In genomic region chr4:58934746-58935476, GRCm38 (mm10) we compare ENCODE assay signal across 8 mouse cellular contexts. TPM values are rescaled to one million over a fixed set of nuclear protein-coding genes. Genes with fewer than 3 reads are reported as not detected.
DNase-seq lines count a peak whose midpoint lies in the region; ATAC-seq and TF ChIP-seq lines count a peak whose summit lies in the region.

No protein-coding gene starts in this region.

- H3K9ac ChIP-seq in forebrain, embryonic 13.5 days = no peak overlapping the region
- no peak overlapping the region for H3K9ac ChIP-seq in kidney, embryonic 14.5 days (ENCODE audit: low read depth, low read length)
- no peak overlapping the region for H3K9ac ChIP-seq in lung, embryonic 15.5 days

- H3K9me3 ChIP-seq in forebrain, embryonic 13.5 days (replicated peaks) = no peaks in the 10 kb centered on the region
- H3K9me3 ChIP-seq in forebrain, embryonic 10.5 days = no peaks in the 10 kb centered on the region
- H3K9me3 ChIP-seq in kidney, embryonic 14.5 days (ENCODE audit: control insufficient read depth, low read length) = no peaks in the 10 kb centered on the region
- no peaks in the 10 kb centered on the region for H3K9me3 ChIP-seq in lung, embryonic 15.5 days

- no peak overlapping the region for H3K4me2 ChIP-seq in forebrain, embryonic 13.5 days
- H3K4me2 ChIP-seq in kidney, embryonic 14.5 days (replicated peaks; ENCODE audit: low read depth, low read length) = no peak overlapping the region
- peak overlapping the region; percentile 19; the same call in 1 of the 2 replicates for H3K4me2 ChIP-seq in lung, embryonic 15.5 days

- no peaks in the 10 kb centered on the region for H3K4me1 ChIP-seq in forebrain, embryonic 13.5 days
- peaks cover 7% of the 10 kb centered on the region for H3K4me1 ChIP-seq in forebrain, embryonic 10.5 days
- no peaks in the 10 kb centered on the region for H3K4me1 ChIP-seq in kidney, embryonic 14.5 days (ENCODE audit: control insufficient read depth, insufficient read depth, low read length)
- H3K4me1 ChIP-seq in lung, embryonic 15.5 days = peaks cover 7% of the 10 kb centered on the region
- H3K4me1 ChIP-seq in small intestine, adult 2 months (ENCODE audit: control insufficient read depth, insufficient read depth, insufficient read length, low read length) = peaks cover 2% of the 10 kb centered on the region; the same call in 1 of the 2 replicates

- H3K36me3 ChIP-seq in forebrain, embryonic 13.5 days (ENCODE audit: poor library complexity, severe bottlenecking) = no peaks in the 10 kb centered on the region
- H3K36me3 ChIP-seq in forebrain, embryonic 10.5 days (replicated peaks) = no peaks in the 10 kb centered on the region
- H3K36me3 ChIP-seq in kidney, embryonic 14.5 days (ENCODE audit: control insufficient read depth, insufficient read depth, low read length) = no peaks in the 10 kb centered on the region
- H3K36me3 ChIP-seq in lung, embryonic 15.5 days = no peaks in the 10 kb centered on the region
- H3K36me3 ChIP-seq in small intestine, adult 2 months (ENCODE audit: control insufficient read depth, insufficient read depth, low read length) = no peaks in the 10 kb centered on the region

- 47% methylated on average over 15 of the region's 15 CpGs for WGBS in forebrain, embryonic 13.5 days
- 55% methylated on average over 15 of the region's 15 CpGs for WGBS in forebrain, embryonic 10.5 days
- 36% methylated on average over 15 of the region's 15 CpGs for WGBS in kidney, embryonic 14.5 days
- 26% methylated on average over 15 of the region's 15 CpGs for WGBS in lung, embryonic 15.5 days
- WGBS in small intestine, adult 2 months = 18% methylated on average over 15 of the region's 15 CpGs

- no peak overlapping the region for H3K27ac ChIP-seq in forebrain, embryonic 13.5 days
- H3K27ac ChIP-seq in forebrain, embryonic 10.5 days = no peak overlapping the region
- no peak overlapping the region for H3K27ac ChIP-seq in kidney, embryonic 14.5 days (ENCODE audit: low read depth, low read length)
- H3K27ac ChIP-seq in lung, embryonic 15.5 days = no peak overlapping the region
- H3K27ac ChIP-seq in small intestine, adult 2 months (ENCODE audit: insufficient read depth, low read depth, low read length) = no peak overlapping the region

- TF ChIP-seq CTCF in small intestine, adult 2 months (IDR thresholded peaks at IDR 0.05; ENCODE audit: extremely low read depth, insufficient read length, insufficient replicate concordance, low read depth, low read length) = no peak

- no peak for TF ChIP-seq POLR2A in small intestine, adult 2 months (IDR thresholded peaks at IDR 0.05; ENCODE audit: low read depth, low read length)

- H3K4me3 ChIP-seq in forebrain, embryonic 13.5 days = no peak overlapping the region
- H3K4me3 ChIP-seq in forebrain, embryonic 10.5 days = no peak overlapping the region
- H3K4me3 ChIP-seq in kidney, embryonic 14.5 days (ENCODE audit: low read length) = no peak overlapping the region
- no peak overlapping the region for H3K4me3 ChIP-seq in lung, embryonic 15.5 days
- H3K4me3 ChIP-seq in small intestine, adult 2 months (ENCODE audit: low read depth, low read length) = peak overlapping the region; percentile 4; the same call in 1 of the 2 replicates

- peak; percentile 95 for ATAC-seq in forebrain, embryonic 13.5 days
- peak; percentile 81; the same call in 1 of the 2 replicates for ATAC-seq in kidney, embryonic 14.5 days (ENCODE audit: low FRiP score, low TSS enrichment)
- peak; percentile 70; the same call in 1 of the 2 replicates for ATAC-seq in lung, embryonic 15.5 days (ENCODE audit: borderline replicate concordance, extremely low read depth, low FRiP score, low TSS enrichment)

- no peaks in the 10 kb centered on the region for H3K27me3 ChIP-seq in forebrain, embryonic 13.5 days
- H3K27me3 ChIP-seq in forebrain, embryonic 10.5 days (ENCODE audit: poor library complexity, severe bottlenecking) = no peaks in the 10 kb centered on the region
- no peaks in the 10 kb centered on the region for H3K27me3 ChIP-seq in kidney, embryonic 14.5 days (ENCODE audit: control insufficient read depth, insufficient read depth, low read length)
- H3K27me3 ChIP-seq in lung, embryonic 15.5 days = no peaks in the 10 kb centered on the region
- no peaks in the 10 kb centered on the region for H3K27me3 ChIP-seq in small intestine, adult 2 months (ENCODE audit: control insufficient read depth, insufficient read depth, low read length)

- no peak for DNase-seq in forebrain, embryonic 10.5 days (ENCODE audit: extremely low spot score, low spot score)
- DNase-seq in ES-CJ7 (ENCODE audit: low read depth, low spot score) = peak; percentile 84
- DNase-seq in cerebellum, adult 9-11 months = peak; percentile 79
- DNase-seq in heart, adult 8-10 months (ENCODE audit: low spot score) = peak; percentile 50

RNA-seq across cellular contexts. Expression of gene Zkscan16, which starts 8.5 kb away (rescaled TPM):
- polyA plus RNA-seq in forebrain, embryonic 13.5 days (2015; fragmentation: Nextera tagmentation; extraction: Ambion mirVana) = 0.34 and 0.55 TPM in 2 replicates
- polyA plus RNA-seq in forebrain, embryonic 10.5 days (2016; fragmentation: Nextera tagmentation; extraction: Ambion mirVana) = 1.2 and 1.5 TPM in 2 replicates
- under 1 TPM; 0.11 to 0.25 (median 0.19) TPM for total RNA-seq in heart, adult 8-10 months (2022)
- 0.54 and 1.2 TPM in 2 replicates for polyA plus RNA-seq in kidney, embryonic 14.5 days (2014; fragmentation: Nextera tagmentation; extraction: Ambion mirVana)
- polyA plus RNA-seq in lung, embryonic 15.5 days (2015; fragmentation: Nextera tagmentation; extraction: Ambion mirVana) = 0.24 and 0.36 TPM in 2 replicates
- polyA plus RNA-seq in small intestine, adult 2 months (2012; rRNA removed) = not detected in 2 replicates

RNA-seq across cellular contexts. Expression of gene Ecpas, which starts 22.4 kb away (rescaled TPM):
- 24.7 and 27.7 TPM in 2 replicates for polyA plus RNA-seq in forebrain, embryonic 13.5 days (2015; fragmentation: Nextera tagmentation; extraction: Ambion mirVana)
- 32.6 and 33.9 TPM in 2 replicates for polyA plus RNA-seq in forebrain, embryonic 10.5 days (2016; fragmentation: Nextera tagmentation; extraction: Ambion mirVana)
- 100 to 1,000 TPM; 184 to 228 (median 192) TPM for total RNA-seq in heart, adult 8-10 months (2022)
- 25.0 and 51.2 TPM in 2 replicates for polyA plus RNA-seq in kidney, embryonic 14.5 days (2014; fragmentation: Nextera tagmentation; extraction: Ambion mirVana)
- 26.6 and 26.7 TPM in 2 replicates for polyA plus RNA-seq in lung, embryonic 15.5 days (2015; fragmentation: Nextera tagmentation; extraction: Ambion mirVana)
- polyA plus RNA-seq in small intestine, adult 2 months (2012; rRNA removed) = 13.5 and 25.8 TPM in 2 replicates

RNA-seq across cellular contexts. Expression of gene Ptgr1, which starts 52.0 kb away (rescaled TPM):
- polyA plus RNA-seq in forebrain, embryonic 13.5 days (2015; fragmentation: Nextera tagmentation; extraction: Ambion mirVana) = 6.3 and 6.8 TPM in 2 replicates
- polyA plus RNA-seq in forebrain, embryonic 10.5 days (2016; fragmentation: Nextera tagmentation; extraction: Ambion mirVana) = 12.0 and 12.8 TPM in 2 replicates
- 1 to 10 TPM; 2.3 to 3.3 (median 3.1) TPM for total RNA-seq in heart, adult 8-10 months (2022)
- 25.3 and 29.2 TPM in 2 replicates for polyA plus RNA-seq in kidney, embryonic 14.5 days (2014; fragmentation: Nextera tagmentation; extraction: Ambion mirVana)
- polyA plus RNA-seq in lung, embryonic 15.5 days (2015; fragmentation: Nextera tagmentation; extraction: Ambion mirVana) = 36.1 and 37.7 TPM in 2 replicates
- 9.9 and 11.2 TPM in 2 replicates for polyA plus RNA-seq in small intestine, adult 2 months (2012; rRNA removed)

RNA-seq across cellular contexts. Expression of gene Dnajc25, which starts 60.0 kb away (rescaled TPM):
- polyA plus RNA-seq in forebrain, embryonic 13.5 days (2015; fragmentation: Nextera tagmentation; extraction: Ambion mirVana) = 4.2 and 5.9 TPM in 2 replicates
- polyA plus RNA-seq in forebrain, embryonic 10.5 days (2016; fragmentation: Nextera tagmentation; extraction: Ambion mirVana) = 5.4 and 5.9 TPM in 2 replicates
- total RNA-seq in heart, adult 8-10 months (2022) = 10 to 100 TPM; 18.8 to 22.3 (median 22.0) TPM
- polyA plus RNA-seq in kidney, embryonic 14.5 days (2014; fragmentation: Nextera tagmentation; extraction: Ambion mirVana) = 12.5 and 14.0 TPM in 2 replicates
- 12.7 and 13.1 TPM in 2 replicates for polyA plus RNA-seq in lung, embryonic 15.5 days (2015; fragmentation: Nextera tagmentation; extraction: Ambion mirVana)
- 4.2 and 4.7 TPM in 2 replicates for polyA plus RNA-seq in small intestine, adult 2 months (2012; rRNA removed)
